Mouse (Mus musculus) T-helper 17 cell (primary cell): Measurements from ENCODE around the gene Kcnc1.

Experiments
- in situ Hi-C, 2 experiments: fragments of 300-600 bp; cut with MboI, MseI; formaldehyde crosslinking; loops; 1 replicate in 1 of 2; 2 replicates in 1 of 2; pipeline ENCODE4 v1.15.1; 2025; ENCODE audit warnings: high pct_unique_total_duplicates in 2 of 2

Kcnc1 gene

DNA sequence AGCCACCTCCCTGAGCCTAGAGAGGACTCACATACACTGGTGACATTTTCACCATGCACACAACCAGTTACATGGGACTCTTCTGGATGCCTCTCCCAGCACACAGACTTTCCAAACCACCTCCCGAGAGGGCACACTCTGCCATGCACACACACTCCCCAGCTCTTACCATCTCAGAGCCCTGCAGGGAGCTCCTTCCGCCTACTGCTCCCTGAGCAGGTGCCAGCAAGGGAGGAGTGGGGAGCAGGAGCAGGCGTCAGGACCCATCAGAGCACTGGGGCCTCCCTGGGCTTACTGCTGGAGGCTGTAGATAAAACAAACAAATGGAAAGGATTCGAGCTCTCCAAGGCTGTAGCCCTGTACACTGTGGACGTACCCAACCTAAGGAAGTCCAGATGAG, 25.2 kb downstream of the Kcnc1 start:
- in situ Hi-C loops = no loop called here

DNA sequence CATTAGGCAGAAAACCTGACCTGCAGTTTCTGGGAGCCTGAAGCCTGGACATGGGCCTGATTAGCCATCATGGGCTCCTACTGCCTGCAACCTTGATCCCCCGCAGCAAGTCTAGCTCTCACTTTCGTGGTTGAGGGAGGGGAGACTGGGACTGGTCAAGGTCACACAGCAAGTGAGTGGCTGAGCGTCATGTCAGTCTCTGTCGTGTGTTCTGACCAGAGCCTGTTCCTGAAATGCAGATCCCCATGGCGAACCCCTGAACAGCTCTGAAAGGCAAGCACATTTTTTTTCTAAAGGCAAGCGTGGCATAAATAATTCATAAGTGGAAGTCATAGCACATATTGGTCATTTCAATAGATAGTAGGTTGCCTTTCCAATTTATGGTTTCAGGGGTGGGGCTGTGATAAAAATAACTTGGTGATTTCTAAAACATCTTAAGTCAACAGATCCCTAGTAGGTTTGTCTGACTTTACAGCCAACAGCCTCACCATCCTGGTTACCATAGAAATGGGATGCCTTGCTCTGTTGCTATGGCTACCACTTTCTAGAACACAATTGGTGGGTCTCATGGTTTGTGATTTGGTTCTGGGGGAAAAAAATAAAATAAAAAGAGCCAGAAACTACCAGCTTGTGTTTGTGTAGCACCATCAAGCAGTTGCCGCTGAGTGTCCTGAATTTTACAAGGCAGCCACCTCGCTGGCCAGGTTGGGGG, 25.9 kb downstream of the Kcnc1 start:
- in situ Hi-C loops = no loop called here

DNA sequence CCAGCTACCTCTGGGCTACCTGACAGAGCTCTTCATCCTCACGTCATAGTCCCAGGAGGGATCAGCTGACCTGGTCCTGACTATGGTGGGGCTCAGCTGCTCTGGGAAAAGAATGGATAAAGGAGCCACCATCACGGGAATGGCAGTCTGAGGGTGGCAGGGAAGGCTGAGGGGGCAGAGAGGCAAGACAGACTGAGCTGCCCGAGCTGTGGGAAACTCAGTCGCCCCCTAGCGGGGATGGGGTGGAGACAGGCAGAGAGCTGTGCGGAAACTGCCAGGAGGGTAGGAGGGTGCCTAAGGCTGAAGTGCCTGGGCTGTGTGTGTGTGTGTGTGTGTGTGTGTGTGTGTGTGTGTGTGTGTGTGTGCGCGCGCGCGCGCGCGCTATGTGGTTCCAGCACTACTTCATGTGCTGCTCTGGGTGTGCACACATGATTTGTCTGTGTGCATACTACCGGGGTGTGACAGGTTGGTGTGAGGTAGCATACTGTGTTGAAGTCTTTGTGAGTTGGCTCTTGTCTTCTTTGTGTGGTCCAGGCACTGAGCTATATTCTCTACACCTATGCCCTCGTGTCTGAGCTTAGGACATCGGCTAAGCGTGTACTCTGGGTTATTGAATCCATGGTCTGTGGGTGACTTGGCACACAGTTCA, 26.6 kb downstream of the Kcnc1 start:
- in situ Hi-C loops = no loop called here

DNA sequence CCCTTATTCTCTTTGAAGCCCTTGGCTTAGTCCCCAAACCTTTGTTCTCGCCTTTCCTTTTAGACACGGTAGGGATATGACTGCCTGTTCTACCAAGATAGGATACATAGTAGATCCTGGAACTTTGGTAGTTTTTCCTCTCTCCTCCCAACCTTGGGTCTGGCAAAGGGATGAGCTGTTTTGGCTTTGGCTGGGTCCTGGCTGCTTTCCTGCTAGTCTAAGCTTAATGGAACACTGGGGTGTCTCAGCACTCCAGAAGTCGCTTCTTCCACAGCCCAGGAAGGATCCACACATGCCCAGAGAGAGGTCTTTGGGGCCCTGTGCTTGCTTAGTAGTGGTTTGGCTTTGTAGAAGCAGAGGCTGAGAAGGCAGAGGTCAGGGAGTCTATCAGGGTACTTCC, 27.7 kb downstream of the Kcnc1 start:
- in situ Hi-C loops = no loop called here

DNA sequence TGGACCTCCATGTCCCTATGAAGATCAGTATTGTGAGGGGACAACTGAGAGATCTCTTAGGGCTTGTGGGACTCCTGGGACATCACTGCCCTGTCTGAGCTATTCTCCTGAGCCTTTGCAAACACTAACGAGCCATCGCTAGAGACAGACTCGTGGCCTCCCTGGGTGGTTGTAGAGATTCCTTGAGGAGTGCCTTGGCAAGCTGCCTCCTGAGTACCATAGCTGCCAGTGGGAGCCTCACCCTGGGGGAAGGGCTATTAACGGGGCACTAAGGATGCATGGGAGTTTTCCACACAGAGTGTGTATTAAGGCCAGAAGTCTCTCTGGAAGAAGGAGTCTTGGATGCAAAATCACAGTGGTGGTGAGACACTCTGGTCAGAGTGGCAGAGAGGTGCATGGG, 28.7 kb downstream of the Kcnc1 start:
- in situ Hi-C loops = no loop called here

DNA sequence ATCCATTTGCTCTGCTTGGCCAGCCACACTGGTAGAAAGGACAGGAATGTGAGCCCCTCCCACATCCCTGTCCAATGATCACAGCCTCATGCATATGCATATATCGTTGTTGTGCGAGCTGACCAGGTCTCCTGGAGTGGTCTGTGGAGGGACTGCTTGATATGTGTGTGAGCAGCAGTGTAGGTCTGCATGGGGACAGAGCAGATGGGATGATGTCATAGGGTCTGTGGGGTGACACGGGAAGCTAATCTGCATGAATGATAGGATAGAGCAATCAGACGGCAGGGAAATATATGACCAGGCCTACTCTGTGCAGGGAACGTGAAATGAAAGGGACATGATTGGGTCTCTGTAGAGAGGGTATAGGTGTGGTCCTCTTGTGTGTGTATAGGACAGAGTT, 37.6 kb downstream of the Kcnc1 start:
- in situ Hi-C loops = no loop called here

DNA sequence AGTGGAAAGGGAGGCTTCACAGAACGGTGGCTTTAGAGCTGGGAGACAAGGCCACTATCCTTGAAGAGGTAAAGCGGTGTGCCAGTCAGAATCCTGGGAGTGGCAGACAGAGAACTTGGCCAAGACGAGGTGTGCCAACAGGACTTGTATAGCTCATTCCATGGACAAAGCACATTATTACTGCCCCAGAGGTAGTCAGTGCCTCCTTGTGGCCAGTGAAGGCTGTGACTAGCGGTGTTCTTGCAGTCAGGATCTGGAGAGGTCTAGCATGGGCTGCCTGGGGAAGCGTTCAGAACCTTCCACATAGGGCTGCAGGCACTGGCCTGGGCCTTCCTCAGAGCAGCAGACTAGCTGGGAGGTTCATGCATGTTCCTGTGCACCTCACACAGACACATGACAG, 39.5 kb downstream of the Kcnc1 start:
- in situ Hi-C loops = no loop called here

DNA sequence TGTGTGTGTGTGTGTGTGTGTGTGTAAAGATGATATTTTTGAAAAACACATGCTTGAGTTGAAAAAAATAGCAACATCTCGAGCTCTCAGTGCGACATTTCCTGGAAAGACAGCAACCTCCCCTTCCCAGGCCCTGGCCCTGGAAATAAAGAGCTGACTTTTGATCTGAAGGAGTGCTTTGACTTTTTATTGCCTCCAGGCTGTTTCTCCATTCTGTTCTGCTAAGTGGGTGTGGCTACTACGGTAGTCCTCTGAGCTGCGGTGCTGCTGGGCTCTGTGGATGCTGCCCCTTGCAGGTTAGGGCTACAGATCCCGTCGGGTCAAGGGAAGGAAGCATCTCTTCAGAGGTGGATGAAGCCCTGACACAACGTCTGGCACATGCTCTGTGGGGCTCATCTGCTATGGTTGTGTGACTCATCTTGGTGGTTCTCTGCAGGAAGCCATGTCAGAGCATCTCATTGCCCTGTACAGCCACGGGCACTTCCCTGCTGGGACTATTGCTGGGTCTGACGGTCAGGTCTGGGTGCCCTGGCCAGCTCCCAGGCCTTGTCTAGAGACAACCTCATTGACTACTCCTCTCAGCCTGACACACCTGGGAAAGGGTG, 42.3 kb downstream of the Kcnc1 start:
- in situ Hi-C loops = no loop called here

DNA sequence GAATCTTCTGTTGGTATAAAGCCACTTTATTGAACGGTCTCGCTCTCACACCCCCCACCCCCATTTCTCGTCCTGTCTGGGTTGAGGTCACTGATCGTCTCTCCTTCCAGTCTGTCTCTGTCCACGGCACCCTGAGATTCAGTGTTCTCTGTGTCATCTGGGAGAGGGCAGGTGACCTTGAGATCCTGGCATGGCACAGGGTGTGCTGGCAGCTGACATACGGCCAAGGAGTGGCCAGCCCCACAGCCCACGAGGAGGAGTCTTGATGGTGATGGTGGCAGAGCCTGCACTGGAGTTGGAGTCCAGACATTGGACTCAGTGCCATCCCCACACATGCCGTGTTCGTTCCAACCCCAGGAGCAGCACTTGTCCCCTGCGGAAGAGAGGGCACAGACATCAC, 46.9 kb downstream of the Kcnc1 start:
- in situ Hi-C loops = loop anchor here in 1 of 2 experiments (10.0 kb wide), 1 partner anchor 1168 kb away; the partner anchor contains the start of gene Slc6a21

DNA sequence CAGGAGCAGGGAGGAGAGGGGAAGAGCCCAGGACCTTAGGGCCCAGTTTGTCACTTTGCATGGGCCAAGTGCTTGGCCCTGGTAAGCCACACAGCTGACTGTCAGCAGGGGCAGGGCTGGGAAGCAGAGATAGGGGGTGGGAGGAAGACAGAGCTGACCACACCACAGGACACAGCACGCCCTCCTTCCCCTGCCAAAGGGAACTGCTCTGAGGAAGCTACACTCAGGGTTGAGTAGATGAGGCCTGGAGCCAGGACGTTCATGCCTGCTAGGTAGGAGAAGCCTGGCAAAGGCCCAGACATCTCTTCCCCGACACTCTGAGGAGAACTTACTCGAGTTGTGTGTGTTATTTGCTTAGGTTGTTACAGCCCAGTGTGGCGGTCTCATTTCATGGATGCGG, 49.6 kb downstream of the Kcnc1 start:
- in situ Hi-C loops = loop anchor here in 1 of 2 experiments (10.0 kb wide), 1 partner anchor 1171 kb away; the partner anchor contains the start of gene Slc6a21

DNA sequence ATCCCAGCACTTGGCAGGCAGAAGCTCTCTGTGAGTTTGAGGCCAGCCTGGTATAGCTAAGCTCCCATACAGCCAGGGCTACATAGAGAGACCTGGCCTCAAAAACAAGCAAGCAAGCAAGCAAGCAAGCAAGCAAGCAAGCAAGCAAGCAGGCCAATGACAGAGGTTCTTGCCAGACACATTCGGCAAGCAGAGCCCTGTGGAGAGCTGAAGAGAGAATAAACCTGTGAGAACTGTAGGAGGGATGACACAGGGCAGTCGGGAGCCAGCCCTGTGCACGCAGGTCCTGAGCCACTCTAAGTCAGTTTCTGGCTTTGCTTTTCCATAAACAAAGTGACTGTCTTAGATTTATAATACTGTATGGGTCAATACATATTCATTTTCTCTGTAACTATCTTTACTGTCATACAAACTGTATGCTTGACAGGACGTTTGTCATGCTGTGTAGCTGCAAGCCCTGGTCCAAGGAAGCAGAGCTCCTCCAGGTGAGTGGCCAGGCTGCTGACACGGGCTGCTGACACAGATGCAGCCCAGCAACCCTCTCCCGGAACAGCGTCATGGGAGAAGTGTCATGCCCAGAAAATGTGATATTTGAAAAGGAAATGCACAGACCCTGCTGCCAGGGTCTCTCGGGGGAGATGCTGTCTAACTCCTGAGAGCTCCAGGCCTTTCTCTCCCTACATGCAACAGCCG, 51.3 kb downstream of the Kcnc1 start:
- in situ Hi-C loops = loop anchor here in 1 of 2 experiments (10.0 kb wide), 1 partner anchor 1173 kb away; the partner anchor contains the start of gene Slc6a21

DNA sequence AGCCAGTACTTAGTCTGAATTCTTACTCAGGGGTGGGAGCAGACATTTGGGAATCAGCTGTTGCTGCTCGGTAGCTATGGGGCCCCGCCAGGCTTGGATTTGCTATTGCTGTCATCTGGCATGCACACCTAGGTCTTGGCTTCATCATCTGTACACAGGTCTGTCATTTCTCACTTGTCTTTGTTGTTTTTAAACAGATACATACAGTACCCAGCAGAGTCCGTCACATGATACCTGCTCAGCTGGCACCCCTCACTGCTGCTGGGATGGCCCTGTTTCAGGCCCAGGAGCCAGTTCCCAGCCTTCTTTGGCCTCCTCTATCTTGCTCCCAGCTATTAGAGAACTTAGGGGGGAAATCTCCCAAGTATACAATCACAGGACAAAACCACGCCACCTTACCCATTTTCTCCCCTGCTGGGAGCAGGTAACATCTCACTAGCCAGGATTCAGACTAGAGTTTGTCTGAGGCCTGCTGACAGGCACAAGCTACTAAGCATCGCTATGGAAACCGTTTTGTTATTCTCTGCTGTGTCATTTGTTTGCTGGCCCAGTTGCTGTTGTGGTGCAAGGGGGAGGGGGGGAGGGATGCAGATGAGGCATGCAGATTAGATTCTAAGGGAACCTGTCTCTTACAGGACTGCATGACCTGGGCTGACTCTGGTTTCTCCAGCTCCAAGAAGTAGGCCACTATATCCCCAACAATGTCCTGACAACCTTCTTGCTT, 52.8 kb downstream of the Kcnc1 start:
- in situ Hi-C loops = loop anchor here in 1 of 2 experiments (10.0 kb wide), 1 partner anchor 1174 kb away; the partner anchor contains the start of gene Slc6a21

DNA sequence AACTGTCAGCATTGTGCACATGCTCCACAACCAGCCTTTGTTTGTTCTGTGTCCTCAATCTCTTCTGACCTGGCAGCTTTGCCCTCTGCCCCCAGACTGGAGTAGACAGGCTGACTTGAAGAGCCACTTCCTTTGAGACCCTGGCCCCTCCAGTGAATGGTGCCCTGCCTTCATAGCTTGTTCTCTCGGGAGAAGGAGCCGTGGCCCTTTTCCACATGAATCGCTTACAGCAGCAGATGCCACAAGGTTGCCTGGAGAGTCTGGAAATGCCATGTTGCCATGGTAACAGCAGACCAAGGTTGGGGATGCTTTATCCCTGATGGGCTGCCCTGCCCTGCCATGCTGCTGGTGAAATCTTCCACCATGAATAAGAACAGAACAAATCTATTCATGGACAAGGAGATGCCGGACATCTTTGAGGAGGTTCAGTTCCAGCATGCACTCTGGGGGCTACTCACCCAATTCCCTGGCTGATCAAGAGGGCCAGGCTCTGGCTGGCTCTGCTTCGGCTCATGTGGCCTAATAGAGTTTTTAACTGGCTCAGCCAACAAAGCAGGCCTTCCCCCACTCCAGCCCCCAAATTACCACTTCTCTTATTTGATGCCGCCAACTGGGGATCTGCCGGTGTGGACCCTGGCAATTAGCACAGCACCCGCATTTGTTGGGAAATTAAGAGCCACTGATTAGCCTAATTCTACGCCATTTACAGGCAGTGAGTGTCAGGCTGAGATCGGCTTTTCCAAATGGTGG, 57.8 kb downstream of the Kcnc1 start:
- in situ Hi-C loops = no loop called here

DNA sequence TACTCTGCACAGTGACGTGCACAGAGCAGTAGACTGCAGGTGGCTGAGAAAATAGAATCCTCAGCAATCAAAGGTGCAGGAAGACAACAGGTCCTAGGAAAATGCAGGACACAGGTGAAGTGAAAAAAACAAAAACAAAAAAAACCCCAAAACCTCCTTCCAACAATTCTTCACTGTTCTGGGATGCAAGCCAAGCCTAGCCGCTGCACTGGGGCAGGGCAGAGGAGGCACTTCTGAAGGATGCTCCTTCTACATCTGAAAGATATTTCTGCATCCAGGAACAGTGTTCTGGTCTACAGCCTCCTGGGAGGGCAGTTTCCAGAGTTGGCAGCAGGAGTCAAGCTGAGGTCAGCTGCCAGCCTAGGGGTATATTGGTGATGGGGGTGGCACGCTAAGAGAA, 61.6 kb downstream of the Kcnc1 start:
- in situ Hi-C loops = no loop called here

DNA sequence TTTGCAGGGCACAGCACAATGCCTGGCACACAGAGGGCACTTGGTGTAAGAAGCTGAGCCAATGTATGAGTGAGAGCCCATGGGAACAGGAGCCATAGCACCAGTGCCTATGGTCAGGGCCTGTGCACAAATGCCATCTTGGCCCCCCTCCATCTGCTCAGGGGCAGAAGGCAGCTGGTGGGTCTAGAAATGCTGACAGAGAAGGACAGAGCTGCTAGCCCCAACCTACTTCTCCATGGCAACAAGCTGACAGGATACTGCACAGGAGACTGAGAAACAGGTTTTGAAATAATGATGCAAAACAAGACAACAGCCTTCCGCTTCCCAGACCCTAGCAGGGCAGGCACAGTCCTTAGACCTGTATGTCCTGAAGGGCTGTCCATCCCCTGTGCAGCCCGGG, 62.9 kb downstream of the Kcnc1 start:
- in situ Hi-C loops = no loop called here

DNA sequence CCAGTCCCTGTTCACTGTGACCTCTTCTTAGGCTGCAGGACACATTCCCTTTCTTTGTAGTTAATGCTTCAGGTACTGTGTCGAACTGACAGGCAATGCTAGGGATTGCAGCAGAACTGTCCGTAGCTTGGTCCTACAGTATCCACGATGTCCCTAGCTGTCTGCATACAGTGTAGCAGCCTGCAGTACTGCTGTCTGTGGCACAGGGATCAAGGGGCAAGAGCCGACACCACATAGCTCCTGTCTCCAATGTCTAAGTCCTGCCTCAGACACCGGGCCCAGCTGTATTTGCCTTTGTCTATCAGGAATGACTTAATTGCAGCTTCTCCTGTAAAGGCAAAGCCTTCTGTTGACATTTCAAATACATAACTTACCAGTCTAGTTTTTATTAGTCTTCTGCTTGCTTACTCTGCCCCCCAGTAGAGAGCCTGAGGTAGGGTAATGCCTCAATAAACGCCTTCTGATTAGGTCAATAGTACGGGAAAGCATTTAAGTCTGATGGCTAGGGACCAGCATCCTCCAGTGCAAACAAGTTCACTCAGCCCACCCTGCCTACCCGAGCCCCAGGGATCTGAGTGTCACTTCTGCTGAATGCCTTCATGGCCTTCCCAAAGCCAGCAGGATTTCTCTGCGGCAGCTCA, 63.4 kb downstream of the Kcnc1 start:
- in situ Hi-C loops = no loop called here

DNA sequence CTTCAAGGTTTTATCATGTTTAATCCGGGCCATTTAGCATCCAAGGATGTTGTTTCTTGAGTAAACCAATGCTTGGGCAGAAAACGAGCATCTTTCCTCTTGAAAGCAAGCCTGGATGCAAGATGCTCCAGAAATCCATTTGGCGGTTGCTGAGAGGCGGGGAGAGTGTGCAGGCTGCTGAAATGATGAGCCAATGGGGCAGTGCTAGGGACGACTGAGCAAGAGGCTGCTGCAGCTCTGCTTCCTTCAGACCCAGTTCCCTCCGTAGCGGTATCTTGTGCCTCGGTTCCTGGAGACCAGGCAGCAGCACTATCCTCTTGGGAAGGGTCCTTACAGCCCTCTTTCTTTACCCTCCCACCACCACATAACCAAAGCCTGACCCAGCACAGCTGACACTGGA, 66.0 kb downstream of the Kcnc1 start:
- in situ Hi-C loops = no loop called here

DNA sequence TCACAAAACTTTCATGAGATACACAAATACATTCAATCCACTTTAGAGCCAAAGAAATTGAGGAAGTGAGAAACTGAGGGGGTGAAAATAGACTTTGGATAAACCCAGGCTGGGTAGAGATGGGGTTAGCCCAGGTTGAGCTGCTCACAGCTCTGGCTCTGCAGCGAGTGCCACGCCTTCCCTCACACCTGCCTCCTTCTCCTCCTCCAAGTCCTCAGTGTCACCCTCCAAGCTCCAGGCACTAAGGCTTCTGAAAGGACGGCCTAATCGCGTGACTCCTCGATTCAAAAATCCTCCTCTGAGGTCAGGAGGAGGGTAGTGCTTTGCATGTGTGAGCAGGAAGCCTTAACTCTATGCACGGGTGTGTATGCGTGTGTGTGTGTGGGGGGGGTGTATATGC, 66.8 kb downstream of the Kcnc1 start:
- in situ Hi-C loops = no loop called here

DNA sequence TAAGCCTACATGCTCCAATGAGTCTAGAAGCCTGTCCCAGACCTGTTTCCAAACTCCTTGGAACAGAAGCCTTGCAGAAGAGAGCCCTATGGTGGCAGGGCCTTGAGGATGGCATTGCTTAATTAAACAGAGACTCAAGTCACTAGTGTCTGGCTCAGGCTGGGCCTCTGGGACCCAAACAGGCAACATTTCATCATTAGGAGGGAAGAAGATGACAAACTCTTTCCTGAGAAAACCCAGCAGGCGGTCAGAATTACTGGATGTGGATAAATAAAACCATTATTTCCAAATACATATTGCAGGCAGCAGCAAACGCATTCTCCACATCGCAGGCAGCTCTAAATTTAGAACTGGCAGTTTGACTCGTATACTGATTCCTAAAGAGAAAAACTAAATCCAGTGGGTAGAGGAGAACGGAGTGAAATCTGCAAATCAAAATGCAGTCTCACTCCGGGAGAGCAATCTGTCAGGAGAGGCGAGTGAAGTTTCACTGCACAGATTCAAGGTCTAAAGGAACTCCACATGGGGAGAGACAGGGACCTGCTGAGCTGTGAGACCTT, 70.2 kb downstream of the Kcnc1 start:
- in situ Hi-C loops = no loop called here

DNA sequence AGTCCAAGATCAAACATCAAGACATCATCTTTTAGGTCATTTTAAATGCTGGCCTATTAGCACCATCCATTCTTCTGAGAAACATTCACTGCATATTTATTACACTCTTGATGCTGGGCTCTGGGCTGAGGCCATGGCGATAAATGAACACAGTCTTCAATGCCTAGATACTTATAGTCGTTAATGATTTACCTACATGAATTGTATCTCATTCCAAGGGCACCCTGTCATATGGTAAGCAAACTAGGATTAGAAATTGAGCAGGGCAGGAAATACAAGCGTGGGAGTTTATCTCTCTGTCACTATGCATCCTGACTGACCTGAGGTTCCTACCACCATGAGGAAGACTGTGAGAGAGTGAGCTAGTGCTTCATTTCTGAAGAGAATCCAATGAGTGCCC, 73.2 kb downstream of the Kcnc1 start:
- in situ Hi-C loops = no loop called here
